Mouse (Mus musculus) heart, postnatal 0 days (tissue): ENCODE measurements around the gene 2310022B05Rik. TPM values are rescaled to one million over a fixed set of nuclear protein-coding genes. Genes with fewer than 3 reads are reported as not detected.

Experiments used
- ATAC-seq: fragments of 200-750 bp; cut with Nextera tagmentation; 2 replicates; pipeline ENCODE4 v1.8.0; 2017; ENCODE audit warnings: low read depth, moderate number of reproducible peaks, moderate library complexity; ENCODE audit not compliant: insufficient read depth
- DNase-seq: peaks from one replicate; pipeline ENCODE4 v3.0.0-alpha.2; 2016; ENCODE audit warnings: low spot score
- H3K27ac ChIP-seq: fragments of 300-500 bp; sonication (generic); 2 replicates; pipeline ENCODE4 v1.5.1; 2014; ENCODE audit warnings: low read depth, mild to moderate bottlenecking
- H3K27me3 ChIP-seq: fragments of 300-500 bp; sonication (generic); 2 replicates; pipeline ENCODE4 v1.6.1; 2014; ENCODE audit warnings: low read length, mixed read lengths; ENCODE audit not compliant: control insufficient read depth, insufficient read depth
- H3K36me3 ChIP-seq: fragments of 300-500 bp; sonication (generic); replicated peaks from 2 replicates; pipeline ENCODE4 v1.6.1; 2014; ENCODE audit warnings: low read length, mixed read lengths; ENCODE audit not compliant: control insufficient read depth, insufficient read depth
- H3K4me1 ChIP-seq: fragments of 300-500 bp; sonication (generic); 2 replicates; pipeline ENCODE4 v1.6.1; 2014; ENCODE audit warnings: antibody characterized with exemption; ENCODE audit not compliant: control insufficient read depth, insufficient read depth
- H3K4me2 ChIP-seq: fragments of 300-500 bp; sonication (generic); 2 replicates; pipeline ENCODE4 v1.6.1; 2014; ENCODE audit warnings: low read depth, mild to moderate bottlenecking, low read length, moderate library complexity
- H3K4me3 ChIP-seq: fragments of 300-500 bp; sonication (generic); 2 replicates; pipeline ENCODE4 v1.5.1; 2014; ENCODE audit warnings: low read depth, low read length
- H3K9ac ChIP-seq: fragments of 300-500 bp; sonication (generic); replicated peaks from 2 replicates; pipeline ENCODE4 v1.6.1; 2014; ENCODE audit warnings: low read depth, low read length, mixed read lengths
- H3K9me3 ChIP-seq: fragments of 300-500 bp; sonication (generic); replicated peaks from 2 replicates; pipeline ENCODE4 v1.6.1; 2016; ENCODE audit warnings: low read length; ENCODE audit not compliant: control insufficient read depth
- CTCF ChIP-seq: IDR thresholded peaks from 2 replicates; pipeline ENCODE4 v1.5.1; 2016; ENCODE audit warnings: antibody characterized with exemption, control low read depth, low read depth
- EP300 ChIP-seq: IDR thresholded peaks from 2 replicates; pipeline ENCODE4 v1.6.1; 2016; ENCODE audit warnings: antibody characterized with exemption, low read depth
- WGBS: fragments of 180-500 bp; shearing (Covaris S2); extraction: QIAGEN DNeasy Blood & Tissue Kit; methylation state at CpG from one replicate; pipeline ENCODE4 v1.1.7; 2014; 5-methylcytosine and 5-hydroxymethylcytosine counted together
- polyA plus RNA-seq: library from polyadenylated mRNA; unstranded; fragments of >200 nt; fragmentation: Nextera tagmentation; extraction: Ambion mirVana; gene quantifications from 2 replicates; pipeline ENCODE4 v1.2.1, GENCODE M21; 2015
- total RNA-seq: library from RNA; depleted of rRNA; stranded (reverse); fragments of >200 nt; gene quantifications from 2 replicates; pipeline ENCODE4 v1.2.3, GENCODE M21; 2014; ENCODE audit warnings: low replicate concordance

2310022B05Rik gene
- total and polyA plus RNA-seq, 2 experiments from 2014 or later: 30.7 to 144 TPM

DNA sequence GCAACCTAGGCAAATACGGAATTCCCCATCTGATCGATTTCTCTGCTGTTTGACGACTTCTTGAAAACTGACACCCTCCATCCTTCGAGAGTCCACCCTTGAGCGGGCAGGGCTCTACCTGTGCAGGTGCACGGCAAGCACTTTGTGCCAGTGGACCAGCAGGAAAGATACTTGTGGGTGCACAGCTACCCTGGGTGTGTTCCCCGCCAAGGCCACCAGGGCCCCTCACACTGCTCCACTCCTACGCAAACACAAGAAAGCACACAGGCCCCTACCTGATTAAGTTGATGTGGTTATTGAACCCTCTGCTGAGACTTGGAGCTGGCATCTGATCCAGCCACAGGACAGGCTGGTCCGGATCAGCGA is 18.6 kb upstream of the 2310022B05Rik start:
- H3K4me3 ChIP-seq: no peak overlapping the region
- TF ChIP-seq CTCF: no peak
- TF ChIP-seq EP300: no peak
- peaks cover 55% of the 10 kb centered on the region for H3K36me3 ChIP-seq
- no peak overlapping the region for H3K4me2 ChIP-seq
- DNase-seq (no peak), ATAC-seq (no peak)
- H3K4me1 ChIP-seq: no peaks in the 10 kb centered on the region
- no peaks in the 10 kb centered on the region for H3K27me3 ChIP-seq
- H3K9me3 ChIP-seq: no peaks in the 10 kb centered on the region
- no peak overlapping the region for H3K9ac ChIP-seq
- 86% methylated on average over 10 of the region's 10 CpGs for WGBS
- no peak overlapping the region for H3K27ac ChIP-seq

DNA sequence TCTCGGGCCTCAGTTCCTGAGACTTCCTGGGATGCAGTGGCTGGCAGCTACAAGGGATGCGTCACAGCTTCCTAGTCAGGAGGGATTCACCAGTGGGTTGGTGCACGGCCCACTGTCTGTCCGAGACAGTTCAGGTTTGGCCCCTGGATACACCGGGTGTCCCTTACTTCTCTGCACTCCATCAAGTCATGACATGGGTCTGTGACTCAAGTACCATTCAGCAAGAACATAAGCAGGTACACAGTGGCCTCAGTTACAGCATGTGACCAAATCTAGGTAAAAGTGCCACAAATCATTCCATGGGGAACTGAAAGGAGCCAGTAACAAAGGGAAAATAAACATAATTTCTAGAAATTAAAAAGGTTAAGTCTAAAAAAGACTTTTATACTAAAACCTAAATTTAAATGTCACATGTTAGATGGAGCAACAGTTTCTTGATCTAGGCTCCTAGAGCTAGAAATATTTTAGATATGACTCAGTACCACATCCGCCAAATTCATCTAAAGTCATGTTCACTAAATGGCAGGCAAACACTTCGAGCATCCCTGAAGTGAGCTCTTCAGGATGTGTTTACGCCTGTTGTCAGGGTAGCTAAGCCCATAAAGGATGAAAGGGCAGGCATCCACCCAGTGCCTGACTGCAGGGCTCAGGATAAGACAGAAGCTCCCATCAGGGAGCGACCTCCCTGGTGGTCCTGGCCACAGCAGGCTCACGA is 18.1 kb upstream of the 2310022B05Rik start:
- 80% methylated on average over 10 of the region's 10 CpGs for WGBS
- Histone ChIP-seq H3K27ac (no peak overlapping the region), H3K27me3 (no peaks in the 10 kb centered on the region), H3K4me2 (no peak overlapping the region), H3K4me3 (no peak overlapping the region), H3K9ac (no peak overlapping the region), H3K9me3 (no peaks in the 10 kb centered on the region), H3K4me1 (no peaks in the 10 kb centered on the region), H3K36me3 (peaks cover 51% of the 10 kb centered on the region)
- TF ChIP-seq CTCF: no peak
- TF ChIP-seq EP300: no peak
- ATAC-seq: no peak
- DNase-seq: no peak

DNA sequence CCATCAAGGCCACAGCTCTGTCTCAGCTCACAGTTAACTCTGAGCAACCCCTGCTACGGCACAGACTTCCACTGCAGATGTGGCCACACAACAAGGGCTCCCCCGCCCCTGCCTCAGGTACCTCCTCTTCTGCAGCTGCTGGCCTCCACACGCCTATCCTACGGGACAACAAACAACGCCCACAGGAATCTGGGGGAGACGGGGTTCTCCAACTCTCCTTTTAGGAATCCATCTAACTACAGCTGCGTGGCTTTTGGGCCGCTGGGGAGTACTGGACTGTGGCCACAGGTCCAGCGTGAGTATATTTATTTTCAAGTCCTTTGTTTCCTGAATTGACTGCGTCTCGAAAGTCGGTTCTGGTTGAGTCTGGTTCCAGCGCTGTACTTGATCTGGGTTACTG is 15.1 kb upstream of the 2310022B05Rik start:
- no peak overlapping the region for H3K4me3 ChIP-seq
- H3K4me2 ChIP-seq: no peak overlapping the region
- H3K27ac ChIP-seq: no peak overlapping the region
- DNase-seq (no peak), ATAC-seq (no peak)
- peaks cover 36% of the 10 kb centered on the region for H3K36me3 ChIP-seq
- WGBS: 90% methylated on average over 13 of the region's 13 CpGs
- H3K27me3 ChIP-seq: no peaks in the 10 kb centered on the region
- TF ChIP-seq EP300: no peak
- no peak for TF ChIP-seq CTCF
- no peaks in the 10 kb centered on the region for H3K9me3 ChIP-seq
- no peak overlapping the region for H3K9ac ChIP-seq
- H3K4me1 ChIP-seq: no peaks in the 10 kb centered on the region

DNA sequence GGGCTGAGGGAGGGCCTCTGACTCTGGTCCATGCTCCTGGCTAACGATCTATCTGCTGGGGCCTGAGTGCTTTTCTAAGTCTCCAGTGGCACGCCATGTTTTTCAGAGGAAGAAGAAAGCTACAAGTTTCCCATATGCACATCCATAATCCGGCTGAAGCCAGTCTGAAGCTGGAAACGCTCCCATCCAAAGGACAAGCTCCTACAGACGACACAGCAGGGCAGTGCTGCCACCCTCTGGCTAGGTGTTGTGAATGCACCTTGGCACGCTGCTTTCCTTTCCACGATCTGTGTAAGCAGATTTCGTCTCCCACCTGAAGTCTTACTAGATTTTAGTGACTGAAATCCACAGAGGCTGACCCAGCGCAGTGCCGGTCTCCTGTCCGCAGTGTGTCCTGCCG is 14.3 kb upstream of the 2310022B05Rik start:
- Histone ChIP-seq H3K36me3 (peaks cover 37% of the 10 kb centered on the region), H3K4me1 (no peaks in the 10 kb centered on the region), H3K27me3 (no peaks in the 10 kb centered on the region), H3K9ac (no peak overlapping the region; the same call in 1 of the 2 replicates), H3K4me2 (no peak overlapping the region), H3K4me3 (no peak overlapping the region), H3K9me3 (no peaks in the 10 kb centered on the region), H3K27ac (peak overlapping the region; percentile 7; the same call in 1 of the 2 replicates)
- ATAC-seq (peak; percentile 88), DNase-seq (peak; percentile 92)
- WGBS: 44% methylated on average over 12 of the region's 12 CpGs
- TF ChIP-seq EP300 (no peak), CTCF (peak; percentile 99)

DNA sequence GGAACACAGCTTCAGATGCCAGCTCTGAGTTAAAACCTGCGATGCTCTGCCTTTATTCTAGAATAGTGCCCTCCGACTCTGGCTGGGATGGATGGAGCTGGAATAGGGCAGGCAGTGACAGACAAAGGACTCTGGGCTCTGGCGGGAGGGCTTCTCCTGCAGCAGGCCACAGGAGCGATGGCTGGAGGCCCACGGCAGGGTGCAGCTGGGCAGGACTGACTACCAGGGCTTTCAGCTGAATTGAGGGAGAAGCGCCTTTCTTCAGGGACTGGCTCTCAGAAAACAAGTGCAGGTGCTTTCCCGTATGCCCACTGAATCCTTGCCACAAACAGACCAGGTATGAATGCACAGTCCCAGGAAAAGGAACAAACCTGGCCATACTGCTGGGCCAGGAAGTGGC is 13.9 kb upstream of the 2310022B05Rik start:
- DNase-seq: no peak
- Histone ChIP-seq H3K27me3 (no peaks in the 10 kb centered on the region), H3K27ac (peak overlapping the region; percentile 7; the same call in 1 of the 2 replicates), H3K9ac (no peak overlapping the region; the same call in 1 of the 2 replicates), H3K4me2 (no peak overlapping the region), H3K4me1 (no peaks in the 10 kb centered on the region), H3K9me3 (no peaks in the 10 kb centered on the region), H3K36me3 (peaks cover 39% of the 10 kb centered on the region), H3K4me3 (no peak overlapping the region)
- WGBS: 85% methylated on average over 7 of the region's 7 CpGs
- no peak for TF ChIP-seq CTCF
- TF ChIP-seq EP300: no peak
- no peak for ATAC-seq

DNA sequence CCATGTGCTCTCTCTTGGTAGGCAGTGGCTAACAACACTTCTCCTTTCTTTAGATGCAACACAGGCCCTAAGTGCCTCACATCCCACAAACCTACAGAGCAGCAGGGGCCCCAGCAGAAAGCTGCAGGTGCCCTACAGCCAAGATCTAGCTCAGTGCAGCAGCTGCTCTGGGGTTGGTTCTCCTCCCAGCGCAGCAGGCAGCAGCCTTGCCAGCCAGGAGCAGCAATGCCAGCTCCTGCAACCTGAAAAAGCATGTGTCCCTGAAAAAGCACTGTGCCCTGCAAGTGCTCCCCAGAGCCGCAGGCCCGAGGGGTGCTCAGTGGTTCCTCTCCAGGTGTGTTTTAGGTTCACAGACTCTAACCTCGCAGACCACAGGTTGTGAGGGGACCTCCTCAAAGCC is 13.5 kb upstream of the 2310022B05Rik start:
- Histone ChIP-seq H3K27ac (no peak overlapping the region), H3K4me1 (no peaks in the 10 kb centered on the region), H3K4me2 (no peak overlapping the region), H3K36me3 (peaks cover 39% of the 10 kb centered on the region), H3K4me3 (no peak overlapping the region), H3K9ac (no peak overlapping the region), H3K9me3 (no peaks in the 10 kb centered on the region), H3K27me3 (no peaks in the 10 kb centered on the region)
- no peak for DNase-seq
- ATAC-seq: no peak
- WGBS: 92% methylated on average over 4 of the region's 4 CpGs
- TF ChIP-seq EP300 (no peak), CTCF (no peak)
